Mouse (Mus musculus): ENCODE data around the gene Ankrd63. TPM values are rescaled to one million over a fixed set of nuclear protein-coding genes. Genes with fewer than 3 reads are reported as not detected.
A peak's percentile ranks its signal among the peaks of the same experiment; 100 is the strongest.

Ankrd63 gene
- polyA plus RNA-seq, 1 experiment = 0.30 TPM

GRCm38 (mm10) chr2:118695677-118696232, 8.0 kb downstream of the Ankrd63 start:
- peaks cover 51% of the 10 kb centered on the region for H3K36me3 ChIP-seq (replicated peaks; ENCODE audit: low read length)
- H3K4me3 ChIP-seq (replicated peaks) = no peak overlapping the region
- no peaks in the 10 kb centered on the region for H3K9me3 ChIP-seq
- peaks cover 43% of the 10 kb centered on the region for H3K4me1 ChIP-seq
- TF ChIP-seq GATA1 (IDR thresholded peaks at IDR 0.05; ENCODE audit: borderline replicate concordance, low read length) = no peak
- TF ChIP-seq FLI1 (IDR thresholded peaks at IDR 0.05; ENCODE audit: low read length) = no peak
- H3K27me3 ChIP-seq (replicated peaks) = peaks cover 61% of the 10 kb centered on the region

DNA sequence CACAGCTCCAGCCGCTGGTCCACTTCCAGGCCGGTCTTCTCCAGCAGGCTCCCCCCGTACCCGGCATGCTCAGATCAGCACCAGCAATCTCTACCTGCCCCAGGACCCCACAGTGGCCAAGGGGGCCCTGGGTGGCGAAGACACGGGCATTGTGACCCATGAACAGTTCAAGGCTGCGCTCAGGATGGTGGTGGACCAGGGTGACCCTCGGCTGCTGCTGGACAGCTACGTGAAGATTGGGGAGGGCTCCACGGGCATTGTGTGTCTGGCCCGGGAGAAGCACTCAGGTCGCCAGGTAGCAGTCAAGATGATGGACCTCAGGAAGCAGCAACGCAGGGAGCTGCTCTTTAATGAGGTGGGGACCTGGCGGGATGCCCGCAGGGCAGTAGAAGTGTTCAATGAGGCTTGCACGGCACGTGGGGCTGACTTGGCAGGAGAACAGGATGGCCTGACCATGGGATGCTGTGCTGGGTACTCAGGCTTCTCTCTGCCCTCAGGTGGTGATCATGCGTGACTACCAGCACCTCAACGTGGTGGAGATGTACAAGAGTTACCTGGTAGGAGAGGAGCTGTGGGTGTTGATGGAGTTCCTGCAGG, 10.3 kb downstream of the Ankrd63 start:
- H3K4me1 ChIP-seq = peaks cover 23% of the 10 kb centered on the region
- TF ChIP-seq FLI1 (IDR thresholded peaks at IDR 0.05; ENCODE audit: low read length) (no peak), GATA1 (IDR thresholded peaks at IDR 0.05; ENCODE audit: borderline replicate concordance, low read length) (no peak)
- peaks cover 65% of the 10 kb centered on the region for H3K27me3 ChIP-seq (replicated peaks)
- H3K9me3 ChIP-seq = no peaks in the 10 kb centered on the region
- H3K4me3 ChIP-seq (replicated peaks) = no peak overlapping the region
- H3K36me3 ChIP-seq (replicated peaks; ENCODE audit: low read length) = peaks cover 73% of the 10 kb centered on the region

GRCm38 (mm10) chr2:118689875-118690274, 13.9 kb downstream of the Ankrd63 start:
- H3K36me3 ChIP-seq (replicated peaks; ENCODE audit: low read length) = peaks cover 60% of the 10 kb centered on the region

DNA sequence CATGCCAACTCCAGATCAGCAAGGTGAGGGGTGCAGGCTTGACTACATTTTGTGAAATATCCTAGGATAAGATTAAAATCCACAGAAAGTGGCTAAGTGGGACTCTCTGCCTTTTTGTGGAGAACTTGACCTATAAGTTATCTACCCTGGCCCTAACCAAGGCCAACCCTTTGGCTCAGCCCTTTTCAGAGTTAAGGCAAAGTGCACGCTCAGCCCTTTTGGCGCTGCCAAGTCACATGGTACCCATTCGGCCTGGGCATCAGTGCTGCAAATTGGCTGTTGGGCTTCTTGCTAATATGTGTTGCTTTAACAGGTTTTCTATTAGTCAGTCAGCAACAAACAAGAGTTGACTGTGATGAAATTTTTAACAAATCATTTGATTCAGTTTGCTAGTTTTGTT, 16.0 kb downstream of the Ankrd63 start:
- no peaks in the 10 kb centered on the region for H3K9me3 ChIP-seq
- H3K4me3 ChIP-seq (replicated peaks) = no peak overlapping the region
- H3K36me3 ChIP-seq (replicated peaks; ENCODE audit: low read length) = peaks cover 47% of the 10 kb centered on the region
- H3K4me1 ChIP-seq = peaks cover 10% of the 10 kb centered on the region
- no peak for TF ChIP-seq FLI1 (IDR thresholded peaks at IDR 0.05; ENCODE audit: low read length)
- no peak for TF ChIP-seq GATA1 (IDR thresholded peaks at IDR 0.05; ENCODE audit: borderline replicate concordance, low read length)
- peaks cover 35% of the 10 kb centered on the region for H3K27me3 ChIP-seq (replicated peaks)

More at GRCm38 (mm10) chr2:118689875-118690274, 13.9 kb downstream of the Ankrd63 start:
- Histone ChIP-seq H3K4me3 (replicated peaks) (no peak overlapping the region), H3K4me1 (no peaks in the 10 kb centered on the region; the same call in none of the 2 replicates), H3K9me3 (no peaks in the 10 kb centered on the region), H3K27me3 (replicated peaks) (peaks cover 53% of the 10 kb centered on the region)
- TF ChIP-seq FLI1 (IDR thresholded peaks at IDR 0.05; ENCODE audit: low read length) = no peak
- no peak for TF ChIP-seq GATA1 (IDR thresholded peaks at IDR 0.05; ENCODE audit: borderline replicate concordance, low read length)

DNA sequence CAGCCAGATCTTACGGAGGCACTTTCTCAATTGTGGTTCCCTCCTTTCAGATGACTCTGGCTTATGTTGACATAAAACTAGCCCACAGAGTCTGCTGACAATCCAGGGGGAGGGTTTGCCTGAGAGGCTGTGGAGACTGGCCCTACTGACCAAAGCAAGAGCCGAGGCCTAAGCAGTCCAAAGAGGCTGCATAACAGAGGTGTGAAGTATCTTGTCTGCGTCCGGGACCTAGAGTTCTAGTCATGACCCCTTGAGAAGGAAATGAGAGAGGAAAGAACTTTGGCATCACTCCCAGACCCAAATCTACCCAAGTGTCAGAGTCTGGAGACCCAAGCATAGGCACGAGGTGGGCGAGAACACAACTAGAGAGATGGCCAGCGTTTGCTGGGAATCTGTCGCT, 17.1 kb downstream of the Ankrd63 start:
- Histone ChIP-seq H3K36me3 (replicated peaks; ENCODE audit: low read length) (peaks cover 53% of the 10 kb centered on the region), H3K9me3 (no peaks in the 10 kb centered on the region)

GRCm38 (mm10) chr2:118685088-118685487, 18.7 kb downstream of the Ankrd63 start:
- TF ChIP-seq FLI1 (IDR thresholded peaks at IDR 0.05; ENCODE audit: low read length) (no peak), GATA1 (IDR thresholded peaks at IDR 0.05; ENCODE audit: borderline replicate concordance, low read length) (no peak)
- Histone ChIP-seq H3K4me3 (replicated peaks) (no peak overlapping the region), H3K36me3 (replicated peaks; ENCODE audit: low read length) (peaks cover 57% of the 10 kb centered on the region)

More for the DNA sequence above, 17.1 kb downstream of the Ankrd63 start:
- Histone ChIP-seq H3K4me1 (peaks cover 19% of the 10 kb centered on the region), H3K27me3 (replicated peaks) (peaks cover 30% of the 10 kb centered on the region), H3K4me3 (replicated peaks) (no peak overlapping the region)
- TF ChIP-seq FLI1 (IDR thresholded peaks at IDR 0.05; ENCODE audit: low read length) (no peak), GATA1 (IDR thresholded peaks at IDR 0.05; ENCODE audit: borderline replicate concordance, low read length) (no peak)

DNA sequence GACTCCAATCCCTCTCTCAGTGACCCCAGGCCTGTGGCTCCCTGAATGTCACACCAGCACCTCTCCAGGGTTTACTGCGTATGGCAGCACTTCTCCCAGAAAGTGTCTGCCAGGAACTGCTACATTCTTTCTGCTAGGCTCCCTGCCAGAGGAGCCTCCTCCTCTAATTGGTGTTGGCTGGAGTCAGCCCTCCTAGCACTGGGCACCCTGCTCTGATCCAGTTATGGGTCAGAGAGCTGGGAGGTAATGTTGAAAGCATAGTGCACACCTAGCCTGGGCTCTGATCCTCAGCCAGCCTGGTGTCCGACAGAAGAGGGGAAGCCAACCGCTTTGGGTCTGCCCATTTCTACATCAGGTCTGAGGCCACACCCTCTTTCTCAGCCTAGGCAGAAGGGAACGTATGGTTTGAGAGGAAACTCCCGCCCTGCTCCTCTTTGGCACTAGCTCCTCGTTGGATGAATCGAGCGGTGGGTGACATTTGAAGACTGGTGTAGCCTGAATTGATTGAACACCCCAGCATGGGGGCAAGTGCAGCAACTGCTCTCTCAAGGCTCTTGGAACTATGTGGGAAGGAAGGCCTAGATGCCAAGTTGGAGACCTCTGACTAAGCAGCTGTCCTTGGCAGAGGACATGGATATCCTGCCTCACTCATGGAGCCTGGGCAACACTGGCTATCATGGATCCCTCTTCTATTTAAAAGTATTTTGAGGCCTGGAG, 21.1 kb downstream of the Ankrd63 start:
- Histone ChIP-seq H3K36me3 (replicated peaks; ENCODE audit: low read length) (peaks cover 55% of the 10 kb centered on the region), H3K4me1 (peaks cover 19% of the 10 kb centered on the region), H3K27me3 (replicated peaks) (peaks cover 30% of the 10 kb centered on the region), H3K4me3 (replicated peaks) (peak overlapping the region; percentile 16), H3K9me3 (no peaks in the 10 kb centered on the region)
- TF ChIP-seq GATA1 (IDR thresholded peaks at IDR 0.05; ENCODE audit: borderline replicate concordance, low read length) (no peak), FLI1 (IDR thresholded peaks at IDR 0.05; ENCODE audit: low read length) (no peak)

More at GRCm38 (mm10) chr2:118685088-118685487, 18.7 kb downstream of the Ankrd63 start:
- no peaks in the 10 kb centered on the region for H3K9me3 ChIP-seq
- peaks cover 23% of the 10 kb centered on the region for H3K27me3 ChIP-seq (replicated peaks)
- peaks cover 19% of the 10 kb centered on the region for H3K4me1 ChIP-seq

GRCm38 (mm10) chr2:118680926-118681325, 22.8 kb downstream of the Ankrd63 start:
- Histone ChIP-seq H3K4me1 (peaks cover 35% of the 10 kb centered on the region), H3K36me3 (replicated peaks; ENCODE audit: low read length) (peaks cover 56% of the 10 kb centered on the region), H3K9me3 (no peaks in the 10 kb centered on the region), H3K4me3 (replicated peaks) (no peak overlapping the region), H3K27me3 (replicated peaks) (peaks cover 40% of the 10 kb centered on the region)
- TF ChIP-seq FLI1 (IDR thresholded peaks at IDR 0.05; ENCODE audit: low read length) (no peak), GATA1 (IDR thresholded peaks at IDR 0.05; ENCODE audit: borderline replicate concordance, low read length) (no peak)

GRCm38 (mm10) chr2:118679577-118679976, 24.2 kb downstream of the Ankrd63 start:
- H3K4me1 ChIP-seq = peaks cover 42% of the 10 kb centered on the region
- no peaks in the 10 kb centered on the region for H3K9me3 ChIP-seq
- TF ChIP-seq GATA1 (IDR thresholded peaks at IDR 0.05; ENCODE audit: borderline replicate concordance, low read length) = no peak
- no peak for TF ChIP-seq FLI1 (IDR thresholded peaks at IDR 0.05; ENCODE audit: low read length)
- peaks cover 52% of the 10 kb centered on the region for H3K27me3 ChIP-seq (replicated peaks)
- H3K4me3 ChIP-seq (replicated peaks) = no peak overlapping the region
- H3K36me3 ChIP-seq (replicated peaks; ENCODE audit: low read length) = peaks cover 66% of the 10 kb centered on the region

- TF ChIP-seq GATA1 (IDR thresholded peaks at IDR 0.05; ENCODE audit: borderline replicate concordance, low read length) (no peak), FLI1 (IDR thresholded peaks at IDR 0.05; ENCODE audit: low read length) (no peak)
- H3K9me3 ChIP-seq = no peaks in the 10 kb centered on the region
- H3K27me3 ChIP-seq (replicated peaks) = peaks cover 60% of the 10 kb centered on the region
- H3K4me1 ChIP-seq = peaks cover 36% of the 10 kb centered on the region
- H3K36me3 ChIP-seq (replicated peaks; ENCODE audit: low read length) = peaks cover 61% of the 10 kb centered on the region
- no peak overlapping the region for H3K4me3 ChIP-seq (replicated peaks)
Observed at GRCm38 (mm10) chr2:118677817-118678216, 25.9 kb downstream of the Ankrd63 start.
